ENCODE assay signal across 17 mouse cellular contexts in genomic region chr6:9698193-9698592, GRCm38 (mm10).
DNase-seq lines count a peak whose midpoint lies in the region; ATAC-seq and TF ChIP-seq lines count a peak whose summit lies in the region.
"Had no signal": no experiment of that assay in that cellular context is flagged by ENCODE, and none has a peak within 500 bp of the region (broad histone marks: within the 10 kb centered on the region; RNA-seq: fewer than 3 reads in every experiment).

No protein-coding gene starts in this region.

- H3K9me3 ChIP-seq in forebrain, embryonic 14.5 days (replicated peaks; ENCODE audit: control insufficient read depth, low read length): no peaks in the 10 kb centered on the region
- H3K9me3 ChIP-seq in forebrain, embryonic 16.5 days (ENCODE audit: control insufficient read depth, low read length): no peaks in the 10 kb centered on the region
- H3K9me3 ChIP-seq in midbrain, embryonic 12.5 days: no peaks in the 10 kb centered on the region
- H3K9me3 ChIP-seq in midbrain, postnatal 0 days (ENCODE audit: low read length): no peaks in the 10 kb centered on the region
- no peaks in the 10 kb centered on the region for H3K9me3 ChIP-seq in midbrain, embryonic 14.5 days (ENCODE audit: control insufficient read depth, low read length)
- H3K9me3 ChIP-seq: embryonic facial prominence, embryonic 10.5 days; heart, embryonic 12.5 days; intestine, embryonic 15.5 days had no signal

- 0 out of 2 replicates have a peak, but pooled peaks cover 4% of the 10 kb centered on the region for H3K4me1 ChIP-seq in forebrain, embryonic 14.5 days (ENCODE audit: control insufficient read depth, insufficient read depth, low read length)
- no peaks in the 10 kb centered on the region for H3K4me1 ChIP-seq in forebrain, embryonic 16.5 days (replicated peaks; ENCODE audit: control insufficient read depth, insufficient read depth, low read length)
- H3K4me1 ChIP-seq in midbrain, embryonic 12.5 days: no peaks in the 10 kb centered on the region
- H3K4me1 ChIP-seq in midbrain, postnatal 0 days (ENCODE audit: insufficient read depth, low read length): no peaks in the 10 kb centered on the region
- H3K4me1 ChIP-seq in midbrain, embryonic 14.5 days (ENCODE audit: control insufficient read depth, insufficient read depth, low read length): no peaks in the 10 kb centered on the region
- H3K4me1 ChIP-seq: embryonic facial prominence, embryonic 10.5 days; heart, embryonic 12.5 days; intestine, embryonic 15.5 days had no signal

- H3K27ac ChIP-seq in forebrain, embryonic 14.5 days (ENCODE audit: low read depth, low read length): no peak overlapping the region
- H3K27ac ChIP-seq in forebrain, embryonic 16.5 days (ENCODE audit: low read length): no peak overlapping the region
- H3K27ac ChIP-seq in midbrain, embryonic 12.5 days (replicated peaks): no peak overlapping the region
- no peak overlapping the region for H3K27ac ChIP-seq in midbrain, postnatal 0 days (ENCODE audit: low read depth, low read length)
- no peak overlapping the region for H3K27ac ChIP-seq in midbrain, embryonic 14.5 days (replicated peaks; ENCODE audit: low read depth, low read length)
- H3K27ac ChIP-seq: embryonic facial prominence, embryonic 10.5 days; gastrocnemius, adult 2 months; hindbrain, embryonic 14.5 days; intestine, embryonic 15.5 days had no signal

- no peaks in the 10 kb centered on the region for H3K27me3 ChIP-seq in forebrain, embryonic 14.5 days (replicated peaks; ENCODE audit: control insufficient read depth, insufficient read depth, low read length)
- H3K27me3 ChIP-seq in forebrain, embryonic 16.5 days (replicated peaks; ENCODE audit: control insufficient read depth, insufficient read depth, low read length): no peaks in the 10 kb centered on the region
- H3K27me3 ChIP-seq in midbrain, embryonic 12.5 days: no peaks in the 10 kb centered on the region
- H3K27me3 ChIP-seq in midbrain, postnatal 0 days (ENCODE audit: insufficient read depth, low read length): no peaks in the 10 kb centered on the region
- H3K27me3 ChIP-seq in midbrain, embryonic 14.5 days (ENCODE audit: control insufficient read depth, insufficient read depth, low read length): no peaks in the 10 kb centered on the region
- H3K27me3 ChIP-seq: heart, embryonic 12.5 days; intestine, embryonic 15.5 days had no signal

- H3K4me2 ChIP-seq in forebrain, embryonic 14.5 days (ENCODE audit: low read length): no peak overlapping the region
- H3K4me2 ChIP-seq in forebrain, embryonic 16.5 days (ENCODE audit: low read length): no peak overlapping the region
- no peak overlapping the region for H3K4me2 ChIP-seq in midbrain, embryonic 12.5 days (replicated peaks)
- no peak overlapping the region for H3K4me2 ChIP-seq in midbrain, postnatal 0 days (ENCODE audit: low read depth, low read length, poor library complexity, severe bottlenecking)
- H3K4me2 ChIP-seq in midbrain, embryonic 14.5 days (ENCODE audit: low read length): no peak overlapping the region
- H3K4me2 ChIP-seq: heart, embryonic 12.5 days; hindbrain, embryonic 14.5 days; intestine, embryonic 15.5 days had no signal

- ATAC-seq in forebrain, embryonic 14.5 days: no peak
- no peak for ATAC-seq in forebrain, embryonic 16.5 days
- peak; percentile 55; the same call in 1 of the 2 replicates for ATAC-seq in midbrain, embryonic 12.5 days (ENCODE audit: low FRiP score, low read depth)
- ATAC-seq in midbrain, postnatal 0 days (ENCODE audit: low FRiP score): no peak
- ATAC-seq in midbrain, embryonic 14.5 days (ENCODE audit: low FRiP score, low TSS enrichment): no peak
- ATAC-seq: intestine, embryonic 15.5 days had no signal

- no peak for TF ChIP-seq CTCF in midbrain, postnatal 0 days (IDR thresholded peaks at IDR 0.05)

- no peaks in the 10 kb centered on the region for H3K36me3 ChIP-seq in forebrain, embryonic 14.5 days (ENCODE audit: control insufficient read depth, insufficient read depth, low read length)
- no peaks in the 10 kb centered on the region for H3K36me3 ChIP-seq in forebrain, embryonic 16.5 days (ENCODE audit: control insufficient read depth, insufficient read depth)
- H3K36me3 ChIP-seq in midbrain, embryonic 12.5 days: no peaks in the 10 kb centered on the region
- H3K36me3 ChIP-seq in midbrain, postnatal 0 days (ENCODE audit: insufficient read depth, low read length): no peaks in the 10 kb centered on the region
- no peaks in the 10 kb centered on the region for H3K36me3 ChIP-seq in midbrain, embryonic 14.5 days (ENCODE audit: control insufficient read depth, insufficient read depth, low read length)
- H3K36me3 ChIP-seq: embryonic facial prominence, embryonic 10.5 days; heart, embryonic 12.5 days; intestine, embryonic 15.5 days had no signal

- no peak overlapping the region for H3K4me3 ChIP-seq in forebrain, embryonic 14.5 days (ENCODE audit: low read depth, low read length)
- no peak overlapping the region for H3K4me3 ChIP-seq in forebrain, embryonic 16.5 days (replicated peaks; ENCODE audit: low read length)
- no peak overlapping the region for H3K4me3 ChIP-seq in midbrain, embryonic 12.5 days
- no peak overlapping the region for H3K4me3 ChIP-seq in midbrain, postnatal 0 days (ENCODE audit: low read depth, low read length)
- no peak overlapping the region for H3K4me3 ChIP-seq in midbrain, embryonic 14.5 days (replicated peaks; ENCODE audit: low read depth, low read length)
- H3K4me3 ChIP-seq: embryonic facial prominence, embryonic 10.5 days; erythroblast, embryonic 14.5 days; gastrocnemius, adult 2 months; heart, embryonic 12.5 days; intestine, embryonic 15.5 days had no signal

- 35% methylated on average over 1 of the region's 1 CpGs for WGBS in forebrain, embryonic 14.5 days
- 16% methylated on average over 1 of the region's 1 CpGs for WGBS in forebrain, embryonic 16.5 days
- 68% methylated on average over 1 of the region's 1 CpGs for WGBS in midbrain, embryonic 12.5 days
- 58% methylated on average over 1 of the region's 1 CpGs for WGBS in midbrain, postnatal 0 days
- WGBS in midbrain, embryonic 14.5 days: 74% methylated on average over 1 of the region's 1 CpGs

- DNase-seq in forebrain, embryonic 14.5 days (ENCODE audit: low spot score): peak; percentile 16
- DNase-seq in midbrain, postnatal 0 days (ENCODE audit: low spot score): no peak
- peak; percentile 30 for DNase-seq in midbrain, embryonic 14.5 days
- DNase-seq in ovary, postnatal 14 days (ENCODE audit: low spot score): no peak
- DNase-seq: adrenal gland, adult 2 months; adrenal gland, postnatal 25 days; cerebellum, adult 2 months; cerebellum, postnatal 10 days; gastrocnemius, adult 2 months; gastrocnemius, postnatal 25 days had no signal

- H3K9ac ChIP-seq in forebrain, embryonic 14.5 days (ENCODE audit: low read length): no peak overlapping the region
- H3K9ac ChIP-seq in forebrain, embryonic 16.5 days (replicated peaks; ENCODE audit: low read depth, low read length): no peak overlapping the region
- H3K9ac ChIP-seq in midbrain, embryonic 12.5 days (replicated peaks): no peak overlapping the region
- no peak overlapping the region for H3K9ac ChIP-seq in midbrain, postnatal 0 days (replicated peaks; ENCODE audit: low read length, poor library complexity, severe bottlenecking)
- H3K9ac ChIP-seq in midbrain, embryonic 14.5 days (replicated peaks; ENCODE audit: low read length): no peak overlapping the region
- H3K9ac ChIP-seq: heart, embryonic 12.5 days; hindbrain, embryonic 14.5 days; intestine, embryonic 15.5 days had no signal

Comparison
In these comparisons a context has a peak if more than half of its experiments do, and no peak if none do; other contexts are left out.
1. DNase-seq: peak in forebrain, embryonic 14.5 days (single experiment) and midbrain, embryonic 14.5 days (single experiment); none in midbrain, postnatal 0 days (single experiment) and ovary, postnatal 14 days (single experiment).